Mouse (Mus musculus) ES-E14 (cell line): Measurements from ENCODE around the gene Kank2.

Source experiments
- CHD2 ChIP-seq: IDR thresholded peaks from 2 replicates; pipeline ENCODE4 v1.6.1; 2014; ENCODE audit warnings: mild to moderate bottlenecking, low read depth, low read length, inconsistent platforms
- MAFK ChIP-seq: IDR thresholded peaks from 2 replicates; pipeline ENCODE4 v1.6.1; 2014; ENCODE audit warnings: mild to moderate bottlenecking, low read depth, low read length, inconsistent platforms; ENCODE audit not compliant: insufficient read depth
- ZC3H11A ChIP-seq: IDR thresholded peaks from 2 replicates; pipeline ENCODE4 v1.6.1; 2012; ENCODE audit warnings: low read depth, mild to moderate bottlenecking, inconsistent platforms, low read length, borderline replicate concordance

DNA sequence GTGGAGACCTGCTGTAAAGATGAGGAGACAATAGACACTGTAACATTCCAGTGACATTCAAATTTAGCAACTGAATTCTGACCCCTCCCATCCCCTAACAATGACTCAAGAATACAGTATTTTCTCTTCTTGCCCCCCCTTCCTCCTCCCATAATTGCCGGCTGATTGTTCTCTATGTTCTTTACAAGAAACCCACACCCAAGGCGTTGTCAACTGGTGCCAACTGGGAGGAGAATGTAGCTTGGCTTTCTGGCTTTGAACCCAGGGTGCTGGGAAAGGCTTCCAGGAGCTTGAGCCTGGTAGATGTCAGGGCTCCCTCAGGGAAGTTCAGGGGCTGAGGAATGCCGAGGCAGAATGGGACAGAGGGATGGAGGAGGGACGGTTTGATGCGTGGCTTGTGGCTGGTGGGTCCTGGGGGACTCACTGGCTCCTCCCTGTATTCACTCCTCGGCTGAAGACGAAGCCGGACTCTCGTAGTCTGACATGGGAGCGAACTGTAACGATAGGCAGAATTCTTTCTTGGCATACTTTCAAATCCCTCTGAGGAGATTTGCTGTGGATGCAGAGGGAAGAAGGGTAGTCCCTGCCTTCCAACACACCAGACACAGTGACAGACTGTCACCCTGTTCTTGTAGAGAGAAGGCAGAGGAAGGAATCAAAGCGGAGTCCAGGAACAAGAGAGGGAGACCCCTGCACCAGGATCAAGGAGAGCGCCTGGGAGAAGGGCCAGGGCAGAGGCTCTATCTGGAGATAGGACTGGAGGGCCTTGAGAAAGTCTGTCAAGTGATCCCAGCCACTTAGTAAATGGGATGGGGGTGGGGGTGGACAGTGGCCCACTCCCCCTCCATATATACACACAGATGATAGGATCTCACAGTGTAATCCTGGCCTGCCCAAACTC, 29.8 kb downstream of the Kank2 start:
- TF ChIP-seq ZC3H11A = no peak
- TF ChIP-seq MAFK = no peak
- TF ChIP-seq CHD2 = peak; percentile 66; the same call in 1 of the 2 replicates
